Mouse (Mus musculus) liver, postnatal 0 days (tissue): ENCODE results near the gene Nxnl1. TPM values are rescaled to one million over a fixed set of nuclear protein-coding genes. Genes with fewer than 3 reads are reported as not detected.

Experiments
- ATAC-seq: fragments of 200-750 bp; cut with Nextera tagmentation; 2 replicates; pipeline ENCODE4 v1.8.0; 2017; ENCODE audit warnings: mild to moderate bottlenecking, moderate library complexity
- DNase-seq: peaks from one replicate; pipeline ENCODE4 v3.0.0-alpha.2; 2016
- H3K27ac ChIP-seq: fragments of 300-500 bp; sonication (generic); 2 replicates; pipeline ENCODE4 v1.5.1; 2014; ENCODE audit warnings: antibody characterized with exemption, moderate library complexity, mild to moderate bottlenecking, low read depth
- H3K27me3 ChIP-seq: fragments of 300-500 bp; sonication (generic); 2 replicates; pipeline ENCODE4 v1.6.1; 2014; ENCODE audit warnings: low read length, control low read depth, mixed read lengths; ENCODE audit not compliant: insufficient read depth
- H3K36me3 ChIP-seq: fragments of 300-500 bp; sonication (generic); replicated peaks from 2 replicates; pipeline ENCODE4 v1.6.1; 2014; ENCODE audit warnings: mild to moderate bottlenecking, control low read depth, low read length, moderate library complexity, mixed read lengths; ENCODE audit not compliant: insufficient read depth
- H3K4me1 ChIP-seq: fragments of 300-500 bp; sonication (generic); 2 replicates; pipeline ENCODE4 v1.6.1; 2014; ENCODE audit warnings: antibody characterized with exemption, mild to moderate bottlenecking, control low read depth; ENCODE audit not compliant: insufficient read depth
- H3K4me2 ChIP-seq: fragments of 300-500 bp; sonication (generic); 2 replicates; pipeline ENCODE4 v1.6.1; 2014; ENCODE audit warnings: low read depth, mild to moderate bottlenecking, low read length, moderate library complexity, mixed read lengths
- H3K4me3 ChIP-seq: fragments of 300-500 bp; sonication (generic); 2 replicates; pipeline ENCODE4 v1.5.1; 2014; ENCODE audit warnings: low read depth, low read length
- H3K9ac ChIP-seq: fragments of 300-500 bp; sonication (generic); replicated peaks from 2 replicates; pipeline ENCODE4 v1.6.1; 2014; ENCODE audit warnings: mild to moderate bottlenecking, moderate library complexity
- H3K9me3 ChIP-seq: fragments of 300-500 bp; sonication (generic); 2 replicates; pipeline ENCODE4 v1.6.1; 2016; ENCODE audit warnings: mild to moderate bottlenecking, control low read depth, low read length, mixed read lengths
- CTCF ChIP-seq: sonication (generic); IDR thresholded peaks from 2 replicates; pipeline ENCODE4 v1.5.1; 2016; ENCODE audit warnings: antibody characterized with exemption, low read depth
- EP300 ChIP-seq: IDR thresholded peaks from 2 replicates; pipeline ENCODE4 v1.6.1; 2016; ENCODE audit warnings: antibody characterized with exemption, low read depth, mild to moderate bottlenecking
- WGBS: fragments of 180-500 bp; shearing (Covaris S2); extraction: QIAGEN DNeasy Blood & Tissue Kit; methylation state at CpG from one replicate; pipeline ENCODE4 v1.1.7; 2014; ENCODE audit not compliant: insufficient replicate concordance; 5-methylcytosine and 5-hydroxymethylcytosine counted together
- polyA plus RNA-seq: library from polyadenylated mRNA; unstranded; fragments of >200 nt; fragmentation: Nextera tagmentation; extraction: Ambion mirVana; gene quantifications from 2 replicates; pipeline ENCODE4 v1.2.1, GENCODE M21; 2015

Gene Nxnl1
- polyA plus RNA-seq, 1 experiment from 2014 or later: 0.08 TPM

DNA sequence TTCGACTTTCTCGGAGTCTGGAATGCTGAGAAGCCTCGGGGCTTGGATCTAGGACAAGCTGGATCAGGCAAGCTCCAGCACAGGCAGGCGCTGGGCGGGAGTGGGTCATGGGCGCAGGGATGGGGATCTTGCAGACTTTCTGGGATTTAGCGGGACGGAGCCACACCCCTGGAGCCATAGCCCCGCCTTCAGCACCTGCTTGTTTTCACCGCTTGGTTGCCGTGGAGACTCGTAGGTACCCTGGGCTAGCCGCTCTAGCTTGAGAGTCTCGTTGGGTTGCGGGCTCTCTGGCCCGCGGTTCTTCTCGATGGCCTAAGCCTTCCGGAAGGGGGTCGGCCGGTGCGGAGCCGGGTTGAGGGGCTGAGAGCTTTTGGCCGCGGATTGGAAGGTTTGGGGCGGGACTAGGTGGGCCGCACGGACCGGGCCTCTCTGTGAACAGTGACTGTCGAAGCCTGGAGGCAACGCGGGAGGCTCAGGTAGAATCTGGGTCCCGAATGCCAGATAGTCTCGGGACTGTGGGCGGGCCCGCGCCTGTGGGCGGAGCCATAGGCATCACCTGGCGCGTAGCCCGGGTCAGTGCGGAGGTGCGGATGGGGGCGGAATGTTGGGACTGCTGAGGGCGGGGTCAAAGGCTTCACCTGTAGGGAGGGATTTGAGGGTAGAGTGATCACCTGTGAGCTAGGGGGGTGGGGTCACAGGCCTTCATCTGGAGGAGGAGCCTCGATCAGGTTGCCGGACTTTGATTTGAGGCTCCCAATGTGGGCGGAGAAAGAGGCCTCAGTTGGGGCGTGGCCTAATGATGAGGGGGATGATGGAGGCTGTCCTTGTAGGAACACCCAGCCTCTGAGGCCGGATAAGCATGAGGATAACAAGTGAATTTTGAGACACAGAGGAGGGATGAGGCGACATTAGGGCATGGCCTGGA, 3.2 kb upstream of the Nxnl1 start:
- peaks cover 27% of the 10 kb centered on the region for H3K4me1 ChIP-seq
- peak overlapping the region; percentile 57 for H3K4me3 ChIP-seq
- DNase-seq (peak; percentile 85), ATAC-seq (peak; percentile 88)
- TF ChIP-seq CTCF (no peak), EP300 (no peak)
- H3K9me3 ChIP-seq: no peaks in the 10 kb centered on the region
- peak overlapping the region; percentile 90 for H3K27ac ChIP-seq
- peaks cover 3% of the 10 kb centered on the region; the same call in 1 of the 2 replicates for H3K27me3 ChIP-seq
- H3K4me2 ChIP-seq: peak overlapping the region; percentile 81
- H3K9ac ChIP-seq: peak overlapping the region; percentile 55
- H3K36me3 ChIP-seq: no peaks in the 10 kb centered on the region
- 3% methylated on average over 49 of the region's 51 CpGs for WGBS

DNA sequence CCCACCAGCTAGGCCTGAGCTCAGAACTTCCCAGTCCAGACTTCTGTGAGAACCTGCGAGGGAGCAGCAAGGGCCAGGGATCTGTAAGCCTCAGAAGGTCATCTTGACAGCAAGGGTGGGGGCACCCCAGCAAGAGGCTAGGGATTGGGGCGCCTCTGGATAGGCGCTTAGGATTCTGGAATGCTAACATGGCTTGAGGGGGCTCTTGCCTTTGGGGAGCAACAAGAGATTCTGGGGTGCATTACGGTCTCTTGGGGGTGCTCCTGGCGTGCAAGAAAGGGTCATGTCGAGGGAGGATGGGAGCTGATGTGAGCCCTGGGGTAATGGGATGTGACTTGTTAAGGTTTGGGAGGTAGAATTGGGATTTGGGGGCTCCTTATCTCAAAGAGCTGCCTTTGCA, 2.5 kb upstream of the Nxnl1 start:
- Histone ChIP-seq H3K9me3 (peaks cover 3% of the 10 kb centered on the region; the same call in 1 of the 2 replicates), H3K36me3 (no peaks in the 10 kb centered on the region), H3K4me1 (peaks cover 27% of the 10 kb centered on the region), H3K4me2 (peak overlapping the region; percentile 81; the same call in 1 of the 2 replicates), H3K27me3 (peaks cover 3% of the 10 kb centered on the region; the same call in 1 of the 2 replicates), H3K27ac (0 out of 2 replicates have a peak overlapping the region, but pooled peaks have one; percentile 44), H3K9ac (no peak overlapping the region), H3K4me3 (no peak overlapping the region)
- TF ChIP-seq EP300 (no peak), CTCF (no peak)
- no peak for ATAC-seq
- 53% methylated on average over 6 of the region's 6 CpGs for WGBS
- DNase-seq: no peak

DNA sequence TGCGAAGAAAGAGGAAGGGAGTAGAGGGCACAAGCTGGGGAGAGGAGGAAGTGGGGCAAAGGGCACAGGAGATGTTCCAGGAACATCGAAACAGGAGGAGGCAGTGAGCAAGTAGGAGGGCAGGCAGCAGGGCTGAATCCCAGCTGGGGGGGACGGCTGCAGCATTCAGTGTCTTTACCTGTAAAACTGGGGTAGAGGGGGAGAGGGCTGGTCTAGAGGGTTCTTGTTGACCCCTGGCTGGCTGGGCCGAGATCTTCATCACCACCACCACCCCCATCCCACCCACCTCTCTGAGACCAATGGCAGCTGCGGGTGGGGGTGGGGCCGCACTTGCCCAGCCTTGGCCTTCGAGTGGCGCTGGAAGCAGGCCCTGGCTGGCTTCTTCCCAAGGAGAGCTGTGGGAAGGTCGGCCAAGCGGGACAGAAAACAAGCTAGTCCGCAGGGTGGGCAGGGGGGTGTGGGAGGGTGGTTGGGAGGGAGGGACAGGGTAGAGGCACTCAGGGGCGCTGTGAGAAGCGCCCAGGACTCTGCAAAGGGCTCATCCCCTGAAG, 2.1 kb upstream of the Nxnl1 start, which contains the start of gene Slc27a1:
Gene Slc27a1 (plus strand): TSS at position 496 of the 551 bp plus-strand sequence.
- TF ChIP-seq EP300 (no peak), CTCF (no peak)
- Histone ChIP-seq H3K36me3 (no peaks in the 10 kb centered on the region), H3K27ac (peak within 1 kb of the TSS; percentile 90), H3K4me3 (peak within 1 kb of the TSS; percentile 57), H3K4me2 (peak within 1 kb of the TSS; percentile 81), H3K4me1 (peaks cover 27% of the 10 kb centered on the region), H3K27me3 (peaks cover 3% of the 10 kb centered on the region; the same call in 1 of the 2 replicates), H3K9me3 (peaks cover 3% of the 10 kb centered on the region; the same call in 1 of the 2 replicates), H3K9ac (peak within 1 kb of the TSS; percentile 55)
- 27% methylated on average over 8 of the region's 13 CpGs for WGBS
- DNase-seq (no peak), ATAC-seq (no peak)

DNA sequence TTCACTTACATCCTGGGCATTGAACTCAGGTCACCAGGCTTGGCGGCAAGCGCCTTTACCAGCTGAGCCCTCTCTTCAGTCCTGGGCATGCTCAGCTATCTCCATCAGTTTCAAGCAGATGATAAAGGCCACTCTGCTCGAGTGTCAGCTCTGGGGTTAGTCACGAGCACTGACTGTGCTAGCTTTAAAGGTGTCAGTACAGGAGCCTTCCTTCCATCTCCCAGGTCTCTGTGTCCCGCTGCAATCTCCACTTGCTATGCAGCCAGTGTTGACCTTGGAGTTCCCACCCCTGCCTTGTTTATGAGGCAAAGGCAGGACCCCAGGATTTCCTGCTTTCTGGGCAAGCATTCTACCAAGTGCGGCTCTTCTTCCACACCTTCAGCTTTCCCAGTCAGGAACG, 1.2 kb upstream of the Nxnl1 start:
- Histone ChIP-seq H3K9ac (no peak overlapping the region), H3K27me3 (peaks cover 9% of the 10 kb centered on the region; the same call in 1 of the 2 replicates), H3K36me3 (no peaks in the 10 kb centered on the region), H3K9me3 (peaks cover 3% of the 10 kb centered on the region; the same call in 1 of the 2 replicates), H3K27ac (no peak overlapping the region), H3K4me3 (no peak overlapping the region), H3K4me1 (peaks cover 32% of the 10 kb centered on the region), H3K4me2 (no peak overlapping the region)
- TF ChIP-seq EP300: no peak
- no peak for TF ChIP-seq CTCF
- ATAC-seq (no peak), DNase-seq (no peak)
- WGBS: 74% methylated on average over 7 of the region's 7 CpGs

DNA sequence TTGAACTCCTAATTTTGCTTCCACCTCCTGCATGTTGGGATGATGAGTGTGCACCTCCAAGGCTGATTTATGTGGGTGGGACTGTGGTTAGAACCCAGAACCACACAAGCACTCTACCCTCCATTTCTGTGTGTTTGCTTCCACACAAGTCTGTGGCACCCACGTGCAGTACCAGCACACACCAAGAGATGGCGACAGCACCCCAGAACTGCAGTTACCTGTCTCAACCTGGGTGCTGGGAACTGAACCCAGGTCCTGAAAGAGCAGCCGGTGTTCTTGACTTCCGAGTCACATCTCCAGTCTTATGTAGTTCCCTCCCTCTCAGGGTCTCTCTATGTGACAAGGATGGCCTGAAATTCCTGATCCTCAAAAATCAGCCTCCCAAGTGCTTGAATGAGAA, 2.4 kb downstream of the Nxnl1 start:
- Histone ChIP-seq H3K9me3 (peaks cover 3% of the 10 kb centered on the region; the same call in 1 of the 2 replicates), H3K36me3 (no peaks in the 10 kb centered on the region), H3K4me1 (peaks cover 14% of the 10 kb centered on the region), H3K27me3 (peaks cover 19% of the 10 kb centered on the region; the same call in 1 of the 2 replicates), H3K4me3 (no peak overlapping the region), H3K4me2 (no peak overlapping the region), H3K9ac (no peak overlapping the region), H3K27ac (no peak overlapping the region)
- no peak for ATAC-seq
- 77% methylated on average over 4 of the region's 4 CpGs for WGBS
- no peak for DNase-seq
- TF ChIP-seq EP300 (no peak), CTCF (peak; percentile 38)

DNA sequence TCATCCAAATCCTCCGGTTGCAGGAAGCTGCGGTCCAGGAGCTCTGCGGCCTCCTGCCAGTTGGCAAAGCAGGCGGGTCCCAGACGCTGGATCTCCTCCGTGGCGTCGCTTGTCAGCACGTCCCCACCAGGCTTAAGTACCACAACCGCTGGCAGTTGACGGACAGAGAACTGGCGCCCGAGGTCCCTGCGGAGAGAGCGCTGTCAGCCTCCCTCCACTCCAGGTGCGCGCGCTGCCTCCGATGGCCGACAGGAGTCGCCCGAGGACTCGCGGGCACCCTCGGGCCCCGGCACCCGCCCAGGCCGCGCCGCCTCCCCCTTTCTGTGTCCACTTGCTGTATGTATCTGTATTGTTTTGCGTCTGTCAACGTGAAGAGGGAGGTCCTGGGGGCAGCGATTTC, 3.6 kb downstream of the Nxnl1 start:
- ATAC-seq: peak; percentile 63
- Histone ChIP-seq H3K9ac (no peak overlapping the region), H3K27me3 (peaks cover 28% of the 10 kb centered on the region), H3K36me3 (no peaks in the 10 kb centered on the region), H3K4me2 (peak overlapping the region; percentile 59), H3K4me3 (0 out of 2 replicates have a peak overlapping the region, but pooled peaks have one; percentile 12), H3K4me1 (peaks cover 16% of the 10 kb centered on the region), H3K27ac (no peak overlapping the region), H3K9me3 (peaks cover 3% of the 10 kb centered on the region; the same call in 1 of the 2 replicates)
- under 1% methylated on average over 33 of the region's 33 CpGs for WGBS
- TF ChIP-seq CTCF (peak; percentile 93), EP300 (no peak)
- DNase-seq: peak; percentile 86
